Mouse (Mus musculus) liver (tissue): ENCODE data around the gene Il1a.

ENCODE experiments used
- DNase-seq: peaks from one replicate; pipeline ENCODE4 v3.0.0-alpha.2; 2020; ENCODE audit warnings: mixed read lengths

Il1a gene

GRCm38 (mm10) chr2:129309836-129310235 lies at the start of gene Il1a:
Gene Il1a (minus strand): TSS chr2:129309972.
- no peak for DNase-seq

DNA sequence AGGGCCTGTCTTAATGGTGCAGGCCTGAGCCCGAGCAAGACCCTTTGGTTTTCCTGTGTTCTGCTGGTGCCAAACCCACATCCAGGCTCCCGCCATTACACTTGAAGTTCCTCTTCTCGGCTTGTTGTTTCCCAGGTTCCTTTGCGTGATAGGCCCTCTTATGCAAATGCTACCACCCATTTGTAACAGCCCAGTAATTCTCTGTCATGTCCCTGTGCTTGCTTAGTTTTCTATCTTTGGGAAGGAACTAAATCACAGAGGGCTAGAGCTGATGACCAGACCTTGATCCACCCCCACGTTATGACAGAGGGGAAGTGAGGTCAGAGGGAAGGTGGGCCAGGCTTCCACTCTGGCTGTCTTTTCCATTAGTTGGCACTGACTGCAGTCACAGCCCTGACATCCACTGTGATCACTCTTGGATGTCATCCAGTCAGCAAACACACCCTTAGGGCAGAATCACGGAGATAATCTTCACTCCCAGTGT lies 28.4 kb upstream of the Il1a start:
- DNase-seq, result no peak

DNA sequence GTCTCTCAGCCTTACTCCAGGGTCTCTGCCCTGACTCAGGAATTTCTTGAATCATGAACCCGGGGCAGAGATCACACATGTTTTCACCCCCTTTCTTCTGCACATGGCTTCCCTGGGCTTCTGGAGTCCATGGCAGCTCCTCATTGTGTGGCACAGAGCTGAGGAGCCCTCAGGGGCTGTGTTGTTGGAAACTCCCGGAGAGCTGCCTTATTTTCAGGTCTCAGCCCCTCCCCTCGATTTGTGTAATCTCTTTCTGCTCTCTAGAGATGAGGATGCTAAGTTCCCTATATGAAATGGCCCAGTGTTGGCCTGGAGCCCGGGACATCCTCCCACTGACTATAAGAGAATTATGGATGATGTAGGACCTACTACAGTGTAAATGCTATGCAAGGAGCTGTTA lies 23.7 kb upstream of the Il1a start:
- no peak for DNase-seq

DNA sequence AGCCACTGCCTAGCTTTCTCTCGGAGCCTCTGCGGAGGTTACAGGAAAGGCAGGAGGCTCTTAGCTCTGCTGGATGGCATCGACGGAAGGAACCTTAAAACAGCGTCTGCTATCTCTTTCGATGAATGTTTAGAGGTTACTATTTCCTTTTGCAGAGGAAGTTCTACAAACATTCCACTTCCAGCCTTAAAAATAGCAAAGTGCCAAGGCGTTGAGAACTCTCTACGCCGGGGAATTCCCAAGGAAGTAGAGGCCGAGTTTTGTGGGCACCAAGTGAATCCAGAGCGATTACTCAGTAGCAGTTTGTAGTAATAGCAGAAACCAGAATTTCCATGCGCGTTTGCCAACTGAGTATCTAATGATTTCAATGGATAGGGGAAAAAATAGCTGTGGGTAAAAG lies 20.8 kb upstream of the Il1a start:
- no peak for DNase-seq

DNA sequence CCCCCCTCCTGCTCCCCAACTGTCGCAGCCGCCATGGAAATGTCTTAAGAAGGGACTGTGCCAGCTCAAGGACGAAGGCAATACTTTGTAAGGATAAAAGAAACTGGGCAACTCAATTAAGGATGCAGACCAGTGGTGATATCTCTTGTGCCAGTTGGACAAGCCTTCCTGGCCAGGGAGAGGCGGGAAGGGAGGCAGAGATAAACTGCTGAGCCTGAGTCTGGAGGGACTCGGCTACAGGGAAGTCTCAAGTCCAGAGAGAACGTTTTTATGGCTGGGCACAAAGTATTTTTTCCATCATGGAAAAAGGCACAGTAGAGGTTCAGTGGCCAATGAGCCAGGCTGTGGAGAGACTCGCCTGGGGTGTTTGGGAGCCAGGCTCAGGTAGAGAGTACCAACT lies 20.3 kb upstream of the Il1a start:
- no peak for DNase-seq

DNA sequence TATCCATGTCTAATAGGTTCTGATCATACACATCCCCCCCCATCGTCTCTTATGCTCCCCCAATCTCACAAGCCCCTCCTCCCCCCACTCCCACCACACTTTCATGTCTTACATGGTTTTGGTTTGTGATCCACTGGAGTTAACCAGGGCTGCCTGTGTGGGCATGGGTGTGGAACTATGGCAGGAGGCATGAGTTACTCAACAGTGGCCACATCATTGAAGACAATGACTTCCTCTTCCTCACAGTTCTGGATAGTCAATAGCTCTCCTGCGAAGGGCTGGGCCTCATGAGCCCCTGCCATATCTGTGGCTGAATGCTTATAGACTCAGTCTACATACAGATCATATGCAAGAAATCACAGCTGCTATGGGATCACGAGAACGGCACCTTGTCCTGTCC lies 18.5 kb upstream of the Il1a start:
- no peak for DNase-seq

- DNase-seq, result no peak
Observed at GRCm38 (mm10) chr2:129324216-129324615, 14.4 kb upstream of the Il1a start.

GRCm38 (mm10) chr2:129322117-129322635 lies 12.4 kb upstream of the Il1a start:
- no peak for DNase-seq

GRCm38 (mm10) chr2:129320033-129320605 lies 10.3 kb upstream of the Il1a start:
- DNase-seq, result no peak

DNA sequence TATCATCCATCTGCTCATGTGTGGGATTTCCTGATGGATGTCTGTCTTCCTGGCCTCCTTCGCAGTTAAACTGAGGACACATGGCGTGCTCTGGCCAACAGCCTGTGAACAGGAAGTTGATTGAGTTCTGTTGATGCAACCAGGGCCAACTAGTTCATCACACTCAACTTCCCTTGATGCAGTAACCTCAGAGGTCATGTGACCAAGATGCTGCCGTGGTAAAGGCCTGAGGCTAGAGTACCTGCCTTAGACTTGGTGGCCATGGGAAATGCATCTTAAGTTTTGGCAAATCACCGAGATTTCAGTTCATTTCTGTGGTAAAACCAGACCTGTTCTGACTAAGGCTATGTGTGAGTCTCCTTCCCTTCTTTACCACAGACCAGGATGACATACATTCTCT lies 6.1 kb upstream of the Il1a start:
- no peak for DNase-seq

GRCm38 (mm10) chr2:129314880-129315279 lies 5.1 kb upstream of the Il1a start:
- no peak for DNase-seq

DNA sequence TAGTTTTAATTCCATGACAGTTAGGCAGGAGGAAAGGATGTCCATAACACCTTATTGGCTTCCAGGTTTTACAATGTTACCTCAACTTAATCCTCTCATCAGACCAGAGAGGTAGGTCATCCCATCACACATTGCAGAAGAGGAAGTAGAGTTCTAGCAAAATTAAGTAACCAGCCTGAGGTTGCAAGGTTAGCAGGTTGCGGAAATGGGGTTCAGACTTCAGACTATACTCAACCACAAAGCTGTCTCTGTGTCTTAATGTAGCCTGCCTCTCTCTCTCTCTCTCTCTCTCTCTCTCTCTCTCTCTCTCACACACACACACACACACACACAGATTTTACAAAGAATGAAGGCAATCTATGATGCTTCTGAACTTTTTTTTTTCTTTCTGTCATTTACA lies 4.2 kb upstream of the Il1a start:
- DNase-seq, result no peak

- no peak for DNase-seq
Observed at GRCm38 (mm10) chr2:129306020-129306419, 3.8 kb downstream of the Il1a start.

GRCm38 (mm10) chr2:129297589-129297982 lies 12.2 kb downstream of the Il1a start:
- peak; percentile 58 for DNase-seq

GRCm38 (mm10) chr2:129296671-129297588 lies 12.8 kb downstream of the Il1a start, which contains the start of gene Ckap2l:
Gene Ckap2l (minus strand): TSS chr2:129297212.
- DNase-seq, result peak; percentile 95

DNA sequence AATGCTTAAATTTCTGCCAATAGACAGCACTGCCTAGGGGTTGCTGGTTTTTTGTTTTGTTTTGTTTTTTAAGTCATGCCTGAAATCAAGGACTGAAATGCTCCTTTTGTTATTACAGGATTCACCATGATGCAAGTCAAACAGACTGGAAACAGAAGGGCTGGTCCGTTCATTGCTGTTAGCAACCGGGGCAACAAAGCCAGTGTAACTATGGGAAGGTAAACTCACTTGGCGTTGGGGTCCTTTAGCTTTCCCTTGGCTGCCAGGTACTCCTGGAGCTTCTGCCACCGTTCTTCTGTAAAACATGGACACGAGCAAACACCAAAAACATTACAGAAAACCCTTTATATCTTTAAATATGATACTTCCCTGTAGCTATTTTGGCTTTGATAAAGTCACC lies 13.7 kb downstream of the Il1a start:
- DNase-seq, result no peak

- DNase-seq, result no peak
Observed at GRCm38 (mm10) chr2:129295075-129295474, 14.7 kb downstream of the Il1a start.

DNA sequence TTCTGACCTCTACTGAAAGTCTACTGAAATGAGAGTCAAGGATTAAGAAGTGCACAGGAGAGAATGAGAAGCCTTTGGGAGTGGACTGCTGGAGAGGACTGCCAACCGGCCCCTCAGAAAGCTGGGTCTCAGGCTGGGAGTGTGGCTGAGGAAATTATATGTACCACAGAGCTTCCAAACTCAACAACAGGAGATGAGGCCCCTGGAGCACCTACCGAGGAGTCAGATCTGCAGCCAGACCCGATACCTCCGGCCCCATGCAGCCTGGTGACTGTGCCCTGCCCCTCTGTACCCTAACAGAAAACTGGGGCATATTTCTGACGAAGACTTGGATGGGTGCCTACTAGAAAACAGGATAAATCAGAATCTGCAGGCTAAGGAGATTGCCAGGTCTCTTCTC lies 35.9 kb downstream of the Il1a start:
- DNase-seq, result no peak

- DNase-seq, result no peak
Observed at GRCm38 (mm10) chr2:129270621-129271020, 39.2 kb downstream of the Il1a start.

DNA sequence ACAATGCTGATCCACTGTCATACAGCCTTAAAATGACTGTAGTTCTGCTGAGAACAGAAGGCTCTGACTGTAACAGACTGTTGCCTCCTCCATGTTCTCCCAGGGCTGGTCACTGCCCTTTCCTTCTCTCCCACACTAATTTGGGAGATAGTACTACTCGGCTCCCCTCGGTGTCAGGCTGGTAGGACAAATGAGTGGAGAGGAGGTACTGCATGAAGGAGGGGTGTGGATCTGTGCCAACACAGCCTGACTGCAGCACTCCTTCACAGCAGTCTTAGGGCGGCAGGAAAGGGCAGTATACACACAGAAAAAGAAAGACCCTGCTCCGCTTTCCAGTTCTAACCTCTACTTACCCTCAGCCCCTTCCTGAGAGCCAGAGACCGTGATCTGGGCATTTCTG lies 39.8 kb downstream of the Il1a start:
- DNase-seq, result no peak

GRCm38 (mm10) chr2:129269161-129269643 lies 40.6 kb downstream of the Il1a start:
- DNase-seq, result no peak

DNA sequence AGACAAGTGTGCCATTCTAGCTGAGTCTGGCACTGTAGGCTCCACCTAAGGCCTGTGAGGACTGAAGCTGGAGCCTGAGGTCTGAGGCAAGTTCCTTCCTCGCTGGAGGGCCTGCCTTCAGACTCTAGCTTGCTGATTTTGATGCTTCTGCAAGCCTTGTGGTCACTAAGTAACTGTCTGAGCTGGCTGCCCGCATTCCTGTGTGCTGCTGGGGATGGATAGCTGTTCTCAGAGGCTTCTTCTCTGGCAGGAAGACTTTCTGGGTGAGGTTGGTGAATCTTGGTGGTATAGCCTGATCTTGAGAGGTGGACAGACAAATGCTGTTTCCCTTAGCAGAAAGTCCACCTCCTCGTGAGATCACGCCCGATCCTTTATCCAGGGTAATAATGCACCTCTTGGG lies 42.0 kb downstream of the Il1a start:
- DNase-seq, result no peak

- no peak for DNase-seq
Observed at GRCm38 (mm10) chr2:129265316-129265715, 44.5 kb downstream of the Il1a start.

DNA sequence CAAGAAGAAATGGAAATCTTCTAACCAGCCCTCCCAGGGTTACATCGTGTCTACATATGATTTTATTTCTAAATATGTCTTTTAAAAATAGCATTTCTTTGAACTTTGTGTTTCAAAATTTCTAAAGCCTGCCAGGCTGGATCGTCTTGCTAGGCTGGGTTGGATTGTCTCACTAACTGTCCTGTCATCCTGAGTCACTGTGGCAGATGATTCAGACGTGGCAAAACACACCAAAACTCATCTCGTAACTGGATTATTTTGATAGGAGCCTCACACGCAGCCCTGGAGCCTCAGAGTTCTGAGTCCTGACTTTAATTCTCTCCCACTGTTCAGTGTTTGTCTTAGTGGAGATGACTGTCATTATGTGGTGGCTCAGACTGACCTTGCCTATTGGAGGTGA lies 46.7 kb downstream of the Il1a start:
- peak; percentile 54 for DNase-seq
